Mouse (Mus musculus): Measurements from ENCODE around the gene 3110070M22Rik.
"Not testable (repeated sequence)": the region's sequence is repeated elsewhere in the genome, so short reads cannot be mapped to it uniquely, and the experiment has no call there.

The 3110070M22Rik gene

GRCm38 (mm10) chr13:119487880-119488580 is at the start of gene 3110070M22Rik, which contains the start of gene Tmem267:
3110070M22Rik (minus strand) TSS chr13:119488383.
Tmem267 (plus strand) TSS chr13:119488039.
- CTCF ChIA-PET = no interaction called here

GRCm38 (mm10) chr13:119494938-119495337 is 6.8 kb upstream of the 3110070M22Rik start:
- CTCF ChIA-PET = not testable (repeated sequence)

- CTCF ChIA-PET = not testable (repeated sequence)
These were observed 3.9 kb upstream of the 3110070M22Rik start for GRCm38 (mm10) chr13:119492083-119492482.

GRCm38 (mm10) chr13:119487354-119487753 is 829 bp downstream of the 3110070M22Rik start:
- CTCF ChIA-PET = no interaction called here

- CTCF ChIA-PET = no interaction called here
These were observed 10.4 kb downstream of the 3110070M22Rik start for GRCm38 (mm10) chr13:119477789-119478188.

GRCm38 (mm10) chr13:119476631-119477030 is 11.6 kb downstream of the 3110070M22Rik start:
- CTCF ChIA-PET = no interaction called here

GRCm38 (mm10) chr13:119462596-119463560 is 25.3 kb downstream of the 3110070M22Rik start, which contains the start of gene 4833420G17Rik:
4833420G17Rik (plus strand) TSS chr13:119462768.
- CTCF ChIA-PET = interaction anchor here (0.9 kb wide), 1 partner anchor 22 kb away, joined by 4 read pairs; no protein-coding TSS in a partner anchor

GRCm38 (mm10) chr13:119461900-119462595 is 26.1 kb downstream of the 3110070M22Rik start:
- CTCF ChIA-PET = interaction anchor here (0.9 to 1.1 kb wide), 2 partner anchors 10 to 21 kb away, joined by 4 to 6 read pairs; no protein-coding TSS in a partner anchor

GRCm38 (mm10) chr13:119456342-119456741 is 31.8 kb downstream of the 3110070M22Rik start:
- CTCF ChIA-PET = no interaction called here

- CTCF ChIA-PET = interaction anchor here (0.8 kb wide), 1 partner anchor 41 kb away, joined by 3 read pairs; no protein-coding TSS in a partner anchor
These were observed 33.1 kb downstream of the 3110070M22Rik start for GRCm38 (mm10) chr13:119455082-119455481.

- CTCF ChIA-PET = interaction anchor here (0.7 kb wide), 1 partner anchor 30 kb away, joined by 4 read pairs; no protein-coding TSS in a partner anchor
These were observed 34.6 kb downstream of the 3110070M22Rik start for GRCm38 (mm10) chr13:119453563-119453962.

- CTCF ChIA-PET = no interaction called here
These were observed 45.9 kb downstream of the 3110070M22Rik start for GRCm38 (mm10) chr13:119442244-119442643.
